Mouse (Mus musculus): ENCODE results near the gene Lrrc4.

Lrrc4 gene

DNA sequence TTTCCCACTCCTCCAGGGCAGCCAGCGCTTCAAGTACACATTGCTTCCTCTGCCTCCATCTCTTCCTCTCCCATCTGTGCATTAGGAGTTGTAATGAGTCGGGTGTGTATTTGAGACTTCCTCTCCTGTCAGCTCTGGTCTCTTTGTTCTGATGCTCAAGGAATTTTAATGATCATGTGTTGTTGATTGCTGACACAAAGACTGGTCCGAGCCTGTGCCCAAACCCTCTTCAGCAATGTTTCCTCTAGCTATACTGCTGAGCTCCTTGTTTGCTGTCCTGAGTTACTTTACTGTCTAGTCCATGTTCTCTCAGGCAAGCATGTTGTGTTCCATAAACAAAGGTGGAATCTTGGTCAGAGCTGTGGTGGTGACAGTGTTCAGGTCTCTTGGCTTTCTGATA, 102.3 kb downstream of the Lrrc4 start:
- no peak for DNase-seq (ENCODE audit: low read depth)

- DNase-seq (ENCODE audit: low read depth) = no peak
These were observed 106.8 kb downstream of the Lrrc4 start for GRCm38 (mm10) chr6:28724776-28725175.

GRCm38 (mm10) chr6:28723059-28723458, 108.5 kb downstream of the Lrrc4 start:
- no peak for DNase-seq (ENCODE audit: low read depth)

GRCm38 (mm10) chr6:28720391-28721171, 111.0 kb downstream of the Lrrc4 start:
- DNase-seq (ENCODE audit: low read depth) = no peak

- no peak for DNase-seq (ENCODE audit: low read depth)
These were observed 113.7 kb downstream of the Lrrc4 start for GRCm38 (mm10) chr6:28717845-28718237.

- no peak for DNase-seq (ENCODE audit: low read depth)
These were observed 114.2 kb downstream of the Lrrc4 start for GRCm38 (mm10) chr6:28717203-28717844.

DNA sequence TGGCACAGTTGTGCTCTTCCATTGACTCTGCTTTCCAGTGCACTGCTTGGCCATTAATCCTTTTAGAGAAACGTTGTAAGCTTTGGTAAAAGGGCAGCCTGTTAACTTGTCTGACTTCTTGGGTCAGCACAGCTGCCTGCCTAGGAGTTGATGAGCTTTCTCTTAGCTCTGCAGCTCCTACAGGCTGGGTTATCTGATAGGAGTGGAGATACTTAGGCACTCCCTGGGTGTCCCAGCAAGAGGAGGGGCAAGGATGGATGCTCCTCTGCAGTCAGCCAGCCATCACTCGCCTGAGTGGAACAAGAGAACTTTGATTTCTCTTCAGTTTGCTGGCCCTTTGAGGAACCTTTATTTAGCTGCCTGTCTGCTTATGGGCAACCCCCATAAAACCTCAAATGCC, 121.5 kb downstream of the Lrrc4 start:
- no peak for DNase-seq (ENCODE audit: low read depth)

- DNase-seq (ENCODE audit: low read depth) = no peak
These were observed 124.5 kb downstream of the Lrrc4 start for GRCm38 (mm10) chr6:28706976-28707592.

- no peak for DNase-seq (ENCODE audit: low read depth)
These were observed 125.2 kb downstream of the Lrrc4 start for GRCm38 (mm10) chr6:28706108-28706975.

DNA sequence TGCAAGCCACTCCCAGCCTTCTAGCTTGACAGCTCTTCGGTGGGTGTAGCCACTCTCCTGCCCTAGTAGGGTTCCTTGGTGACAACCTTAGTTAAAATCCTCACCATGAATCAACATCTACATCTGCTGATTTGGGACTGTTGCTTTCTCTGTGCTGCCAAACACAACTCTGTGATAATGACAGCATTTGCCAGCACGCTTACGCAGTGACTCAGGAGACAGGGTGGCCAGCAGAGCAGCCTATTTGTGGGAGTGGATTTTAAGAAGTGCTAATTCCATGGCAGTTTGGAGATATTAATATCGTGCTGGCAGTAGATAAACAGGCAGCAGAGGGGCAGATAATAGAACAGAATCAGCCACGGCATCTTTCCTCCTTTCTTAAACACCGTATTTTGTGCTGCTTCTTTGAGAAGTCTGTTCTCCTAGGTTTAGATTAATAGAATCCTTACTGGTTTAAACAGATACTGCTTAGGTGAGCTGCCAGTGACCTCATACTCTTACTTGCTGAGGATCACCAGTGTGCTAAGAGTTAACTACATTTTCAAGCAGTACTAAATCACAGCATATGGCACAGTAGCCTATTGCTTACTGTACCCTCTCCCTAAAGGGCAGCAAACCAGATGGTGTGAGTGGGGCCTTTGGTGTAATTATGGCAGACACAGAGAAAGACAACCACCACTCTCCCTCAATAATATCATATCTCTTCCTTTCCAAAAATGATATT, 126.0 kb downstream of the Lrrc4 start:
- peak; percentile 56 for DNase-seq (ENCODE audit: low read depth)

DNA sequence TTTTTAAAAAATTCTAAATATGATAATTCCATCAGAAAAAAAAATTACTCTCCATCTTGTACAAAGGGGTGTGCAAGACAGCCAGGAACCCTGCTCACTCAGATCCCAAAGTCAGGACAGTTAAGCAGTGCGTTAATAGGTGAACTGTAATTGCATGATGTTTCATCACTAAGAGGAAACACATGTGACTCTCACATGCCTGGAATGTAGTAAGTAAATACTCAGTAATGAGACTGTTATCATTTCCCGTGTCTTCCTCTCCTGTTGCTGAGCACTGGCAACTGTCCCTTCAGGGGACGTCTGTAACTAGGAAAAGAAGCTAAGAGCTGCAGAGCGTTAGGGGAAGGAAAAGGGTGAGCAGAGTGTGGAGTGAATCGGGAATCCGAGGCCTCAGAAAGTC, 126.9 kb downstream of the Lrrc4 start:
- no peak for DNase-seq (ENCODE audit: low read depth)

DNA sequence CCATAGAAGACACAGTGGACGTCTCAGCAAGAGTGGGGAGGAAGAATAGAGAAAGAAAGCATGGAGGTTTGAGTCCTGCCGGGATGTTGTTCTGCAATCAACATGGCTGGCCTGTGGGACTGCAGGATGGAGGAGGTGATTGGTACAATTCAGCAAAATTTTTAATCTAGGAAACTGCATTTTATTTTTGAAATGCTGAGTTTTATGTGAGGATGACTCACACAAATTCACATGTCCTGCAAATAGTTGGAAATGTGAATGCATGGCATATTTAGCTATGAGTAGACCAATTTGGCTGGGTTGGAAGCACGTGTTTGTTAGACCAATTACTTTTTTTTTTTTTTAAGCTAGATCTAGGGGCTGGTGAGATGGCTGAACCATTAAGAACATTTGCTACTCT, 134.3 kb downstream of the Lrrc4 start:
- DNase-seq (ENCODE audit: low read depth) = peak; percentile 18

DNA sequence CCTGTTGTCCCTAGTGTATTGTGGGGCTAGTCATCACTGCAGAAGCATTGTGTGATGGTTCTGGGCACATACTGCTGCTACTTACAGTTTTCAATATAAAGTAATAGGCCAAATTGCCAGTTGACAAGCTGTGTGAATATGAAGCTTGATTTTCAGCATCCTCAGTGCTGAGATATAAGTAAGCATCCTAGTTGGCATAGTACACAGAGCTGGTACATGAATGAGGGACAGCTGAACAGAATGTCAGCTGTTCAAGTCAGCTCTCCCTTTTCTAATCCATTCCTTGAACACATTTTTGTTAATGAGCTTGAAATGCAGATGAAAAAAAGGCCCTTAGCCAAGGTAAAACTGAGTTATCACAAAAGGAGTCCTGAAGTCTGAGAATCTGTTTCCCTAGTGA, 138.9 kb downstream of the Lrrc4 start:
- DNase-seq (ENCODE audit: low read depth) = no peak

DNA sequence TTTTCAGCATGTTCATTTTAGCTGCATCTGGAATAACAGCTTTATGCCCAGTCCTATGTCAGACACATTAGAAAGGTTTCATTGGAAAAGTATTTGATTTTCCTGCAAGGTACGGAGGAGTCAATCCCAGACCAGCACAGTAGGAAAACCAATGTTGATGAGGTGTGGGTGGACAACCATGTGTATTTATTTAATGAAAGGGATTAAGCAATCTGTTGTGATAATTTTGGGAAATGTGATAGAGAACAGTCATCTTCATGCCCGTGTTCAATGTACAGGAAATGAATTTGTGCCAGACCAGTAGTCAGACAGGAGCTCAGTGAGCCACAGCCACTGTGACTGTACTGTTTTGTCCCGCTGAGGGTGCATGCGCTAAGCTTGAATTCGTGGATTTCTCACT, 143.8 kb downstream of the Lrrc4 start:
- no peak for DNase-seq (ENCODE audit: low read depth)

GRCm38 (mm10) chr6:28685745-28686144, 145.8 kb downstream of the Lrrc4 start:
- DNase-seq (ENCODE audit: low read depth) = no peak

- no peak for DNase-seq (ENCODE audit: low read depth)
These were observed 146.5 kb downstream of the Lrrc4 start for GRCm38 (mm10) chr6:28685052-28685451.

GRCm38 (mm10) chr6:28681521-28682457, 149.8 kb downstream of the Lrrc4 start:
- no peak for DNase-seq (ENCODE audit: low read depth)

- DNase-seq (ENCODE audit: low read depth) = peak; percentile 14
These were observed 151.0 kb downstream of the Lrrc4 start for GRCm38 (mm10) chr6:28680537-28680936.

DNA sequence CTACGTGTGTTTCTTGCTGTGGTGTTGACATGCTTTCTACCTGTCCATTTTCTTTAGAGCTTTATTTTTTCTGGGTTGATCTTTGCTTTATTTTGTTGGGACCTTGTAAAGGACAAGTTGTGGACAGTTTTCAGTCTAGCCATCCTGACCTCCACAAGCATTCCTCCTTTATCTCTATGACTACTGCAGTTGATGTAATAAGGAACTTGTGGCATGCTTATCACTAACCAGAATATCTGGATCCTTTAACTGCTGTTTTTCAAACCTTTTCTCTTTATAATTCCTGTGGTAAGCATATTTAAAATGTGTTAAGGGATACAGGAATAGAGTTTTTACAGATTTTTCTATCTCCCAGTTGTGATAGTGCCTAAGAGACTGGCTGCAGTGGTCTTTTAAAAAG, 152.7 kb downstream of the Lrrc4 start:
- no peak for DNase-seq (ENCODE audit: low read depth)

- no peak for DNase-seq (ENCODE audit: low read depth)
These were observed 156.9 kb downstream of the Lrrc4 start for GRCm38 (mm10) chr6:28674686-28675085.
